Mouse (Mus musculus) cerebellum, postnatal 36 days (tissue): ENCODE measurements around the gene Wdfy1.

ENCODE experiments used
- DNase-seq, 2 experiments: peaks; one replicate each; pipeline ENCODE4 v3.0.0; 2021 to 2022; ENCODE audit warnings: mixed read lengths in 2 of 2

The Wdfy1 gene

GRCm38 (mm10) chr1:79707383-79707782 lies 68.6 kb downstream of the Wdfy1 start:
- DNase-seq = no peak

GRCm38 (mm10) chr1:79706707-79707106 lies 69.2 kb downstream of the Wdfy1 start:
- DNase-seq = no peak

GRCm38 (mm10) chr1:79704672-79705071 lies 71.3 kb downstream of the Wdfy1 start:
- no peak for DNase-seq

- DNase-seq = no peak
These were observed 72.4 kb downstream of the Wdfy1 start for GRCm38 (mm10) chr1:79703520-79703919.

DNA sequence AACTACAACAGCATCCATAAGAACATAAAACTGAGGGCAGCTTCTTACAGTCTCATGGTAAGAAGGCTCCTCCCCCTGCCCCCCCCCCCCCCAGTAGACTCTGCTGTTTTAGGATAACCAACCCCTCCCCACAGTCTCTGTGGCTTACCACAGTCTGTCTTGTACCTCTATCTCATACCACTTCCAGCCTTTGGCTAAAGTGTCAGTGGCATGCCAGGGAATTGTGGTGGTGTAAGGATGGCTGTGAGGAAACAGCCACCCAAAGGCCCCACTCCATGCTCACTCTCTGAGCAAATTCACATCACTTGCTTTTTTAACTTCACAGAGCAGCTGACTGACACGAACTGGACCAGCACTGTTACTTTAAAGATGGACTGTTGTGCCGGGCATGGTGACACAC lies 77.4 kb downstream of the Wdfy1 start:
- no peak for DNase-seq

DNA sequence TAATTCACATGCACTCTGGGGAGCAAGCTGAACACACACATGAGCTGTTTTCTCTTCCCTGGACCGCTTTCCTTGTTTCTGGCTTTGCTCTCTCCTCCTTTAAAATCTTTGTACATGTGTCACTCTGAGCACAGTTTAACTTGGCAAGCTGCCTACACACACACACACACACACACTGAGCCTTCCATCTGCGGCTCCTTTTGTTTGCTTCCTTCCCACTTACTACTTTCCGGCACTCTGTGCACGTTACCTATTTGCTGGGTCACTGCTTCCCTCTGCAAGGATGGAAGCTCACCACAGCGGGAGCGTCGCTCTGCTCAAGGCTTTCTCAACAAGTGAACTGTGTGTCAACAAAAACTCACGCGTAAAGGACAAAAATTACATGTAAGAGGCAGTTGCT lies 78.6 kb downstream of the Wdfy1 start:
- peak; percentile 10 to 15 for DNase-seq

GRCm38 (mm10) chr1:79696933-79697332 lies 79.0 kb downstream of the Wdfy1 start:
- no peak for DNase-seq

DNA sequence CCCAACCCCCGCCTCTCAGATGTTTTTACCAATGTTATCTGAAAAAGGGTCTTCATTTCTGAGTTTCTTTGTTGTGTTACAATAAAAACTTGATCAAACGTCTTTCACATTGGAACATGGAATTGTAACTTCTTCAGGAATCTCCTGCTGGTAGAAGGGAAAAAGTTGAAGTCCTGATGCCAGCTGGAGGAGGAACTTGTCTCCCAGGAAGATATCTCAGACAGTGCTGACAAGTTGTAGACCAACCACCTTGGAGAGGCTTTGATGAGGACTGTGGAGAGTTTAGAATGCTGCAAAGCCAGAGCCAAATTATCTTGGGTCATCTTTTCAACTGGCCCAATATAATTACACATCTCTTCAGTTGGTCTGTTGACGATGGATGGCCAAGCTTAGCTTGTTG lies 83.5 kb downstream of the Wdfy1 start:
- no peak for DNase-seq

DNA sequence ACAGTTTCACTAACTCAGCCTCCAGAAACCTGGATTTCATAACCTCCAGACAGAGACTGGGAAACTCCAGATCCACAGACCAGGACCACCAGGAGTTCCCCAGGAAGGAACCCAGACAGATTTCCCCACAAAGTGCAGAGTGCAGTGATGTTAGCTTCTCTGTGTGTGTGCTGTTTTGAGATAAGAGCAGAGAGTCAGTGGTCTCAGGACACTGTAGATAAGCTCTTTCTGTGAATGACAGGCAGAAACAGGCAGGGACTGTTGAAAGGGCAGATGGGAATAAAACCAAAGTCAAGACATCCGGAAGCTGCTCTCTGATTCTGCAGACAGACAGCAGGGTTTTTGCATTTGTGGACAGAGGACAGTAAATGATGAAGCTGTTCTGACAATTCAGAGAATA lies 88.7 kb downstream of the Wdfy1 start:
- no peak for DNase-seq

DNA sequence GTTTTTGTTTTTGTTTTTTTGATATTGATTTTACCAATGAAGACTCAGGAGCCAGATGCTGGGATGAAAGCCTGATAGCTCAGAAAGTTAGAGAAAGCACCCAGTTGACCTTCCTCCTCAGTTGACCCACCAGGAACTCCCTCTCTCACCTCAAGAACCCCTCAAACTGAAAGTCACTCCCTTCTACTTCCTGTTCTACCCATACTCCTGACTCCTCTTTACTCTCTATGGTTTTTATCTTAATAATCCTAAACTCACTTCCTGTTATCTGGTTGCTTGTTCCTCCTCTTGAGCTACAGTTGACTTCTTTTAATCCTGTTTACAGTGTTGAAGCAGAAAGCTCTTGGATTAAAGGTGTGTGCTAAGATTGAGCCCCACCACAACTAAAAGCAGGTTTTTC lies 91.9 kb downstream of the Wdfy1 start:
- no peak for DNase-seq

DNA sequence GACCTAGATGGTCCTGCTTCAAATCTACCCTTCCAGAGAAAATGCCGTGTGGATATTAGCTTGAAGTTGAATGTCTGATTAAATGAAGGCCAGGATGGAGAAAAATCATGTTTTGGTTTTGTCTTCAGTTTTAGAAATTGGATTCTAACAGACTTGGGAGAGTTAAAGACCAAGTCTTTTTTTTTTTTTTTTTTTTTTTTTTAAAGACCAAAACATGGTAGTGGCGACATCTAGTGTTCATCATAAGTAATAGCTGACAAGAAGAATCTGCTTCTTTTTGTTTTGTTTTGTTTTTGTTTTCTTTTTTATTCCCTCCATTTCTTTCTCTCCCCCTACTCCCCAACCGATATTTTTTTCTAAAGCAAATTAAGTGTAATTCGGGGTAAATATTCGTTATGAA lies 93.0 kb downstream of the Wdfy1 start:
- DNase-seq = no peak

DNA sequence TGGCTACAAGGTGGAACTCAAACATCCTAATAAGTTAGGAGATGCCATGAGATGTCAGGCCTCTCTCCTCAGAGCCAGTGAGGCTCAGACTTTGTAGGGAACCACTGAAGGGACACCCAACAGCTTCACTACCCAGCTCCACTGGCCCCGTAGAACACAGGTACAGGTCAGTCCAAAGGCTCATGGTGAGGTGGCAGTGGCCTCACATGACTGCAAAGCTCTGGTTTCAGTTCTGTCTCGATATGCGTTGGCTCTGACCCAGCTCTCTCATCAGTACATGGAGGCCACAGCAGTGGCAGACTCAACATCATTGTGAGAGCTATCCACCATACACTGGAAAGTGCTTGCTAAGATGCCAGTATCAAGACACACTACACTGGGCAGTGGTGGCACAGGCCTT lies 95.2 kb downstream of the Wdfy1 start:
- DNase-seq = no peak

GRCm38 (mm10) chr1:79678117-79678684 lies 97.7 kb downstream of the Wdfy1 start:
- DNase-seq = no peak

DNA sequence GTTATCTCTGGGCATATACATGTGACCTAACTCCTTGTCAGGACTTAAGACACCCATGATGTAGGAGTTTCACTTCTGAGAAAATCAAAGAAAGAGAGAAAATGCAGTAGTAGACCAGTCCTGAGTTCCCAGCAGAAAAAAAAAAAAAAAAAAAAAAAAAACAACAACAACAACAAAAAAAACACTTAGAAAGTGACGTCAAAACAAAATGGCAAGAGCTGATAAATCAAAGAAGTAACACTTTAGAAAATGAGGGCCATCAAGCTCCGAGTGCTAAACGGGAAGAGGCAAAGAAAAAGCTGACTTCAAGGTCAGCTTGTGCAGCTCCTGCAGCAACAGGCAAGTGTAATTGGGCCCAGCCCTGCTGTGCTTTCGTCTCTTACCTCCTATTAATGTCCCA lies 100.2 kb downstream of the Wdfy1 start:
- no peak for DNase-seq

DNA sequence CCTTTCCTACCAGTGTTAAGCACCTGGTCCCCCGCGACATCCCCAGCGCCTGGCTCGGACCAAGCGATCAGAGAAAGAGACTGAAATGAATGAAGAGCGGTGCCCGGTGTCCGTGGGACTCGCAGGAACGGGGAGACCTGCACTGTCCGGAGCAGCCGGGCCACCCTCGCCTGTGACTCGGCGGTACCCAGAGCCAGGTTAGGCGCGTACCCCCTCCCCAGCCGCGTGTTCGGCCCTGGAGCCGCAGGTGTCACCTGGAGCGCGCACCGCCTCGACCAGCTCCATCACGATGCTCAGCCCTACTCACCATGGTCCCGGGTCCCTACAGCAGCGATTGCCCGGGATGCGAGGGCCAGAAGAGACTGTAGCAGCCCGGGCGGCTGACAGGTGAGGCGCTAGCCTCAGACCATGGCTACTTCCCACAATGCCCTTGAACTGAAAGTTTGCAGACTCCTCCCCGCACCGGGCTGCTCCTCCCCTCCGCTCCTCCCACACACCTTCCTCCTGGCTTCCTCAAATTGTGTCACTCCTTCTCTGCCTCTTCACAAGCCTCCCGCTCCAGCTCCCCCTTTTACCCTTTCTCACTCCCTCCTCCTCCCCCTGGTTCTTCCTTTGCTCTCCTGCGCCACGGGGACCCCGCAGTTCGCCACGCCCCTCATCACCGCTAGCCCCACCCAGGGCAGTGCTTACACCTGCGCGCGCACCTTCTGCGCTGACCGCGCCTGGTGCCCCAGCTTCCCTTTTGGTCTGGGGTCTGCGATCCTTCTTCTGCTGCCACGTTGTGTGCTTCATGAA lies 104.2 kb downstream of the Wdfy1 start, which contains the start of gene Ap1s3:
Gene Ap1s3 (minus strand): TSS at position 430 of the 795 bp plus-strand sequence.
- DNase-seq = peak; percentile 58 to 60

DNA sequence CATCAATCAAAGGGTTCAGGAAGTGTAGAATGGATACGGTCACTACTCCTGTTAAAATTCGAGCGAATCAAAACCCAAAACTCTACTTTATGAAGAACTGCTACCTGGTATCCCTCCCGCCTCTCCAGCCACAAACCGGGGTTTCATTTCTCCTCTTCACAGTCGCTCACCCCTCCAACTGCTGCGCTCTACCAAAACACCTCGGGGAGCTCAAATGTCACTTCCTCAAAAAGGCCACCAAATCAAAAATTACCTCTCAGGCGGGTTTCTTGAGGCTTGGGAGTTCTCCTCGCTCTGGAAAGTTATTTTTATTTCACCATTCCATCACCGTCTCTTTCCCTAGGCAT lies 104.8 kb downstream of the Wdfy1 start:
- no peak for DNase-seq

- no peak for DNase-seq
These were observed 106.4 kb downstream of the Wdfy1 start for GRCm38 (mm10) chr1:79669419-79669974.

- peak; percentile 30 to 31 for DNase-seq
These were observed 111.0 kb downstream of the Wdfy1 start for GRCm38 (mm10) chr1:79664911-79665310.

- no peak for DNase-seq
These were observed 116.3 kb downstream of the Wdfy1 start for GRCm38 (mm10) chr1:79659598-79659997.

DNA sequence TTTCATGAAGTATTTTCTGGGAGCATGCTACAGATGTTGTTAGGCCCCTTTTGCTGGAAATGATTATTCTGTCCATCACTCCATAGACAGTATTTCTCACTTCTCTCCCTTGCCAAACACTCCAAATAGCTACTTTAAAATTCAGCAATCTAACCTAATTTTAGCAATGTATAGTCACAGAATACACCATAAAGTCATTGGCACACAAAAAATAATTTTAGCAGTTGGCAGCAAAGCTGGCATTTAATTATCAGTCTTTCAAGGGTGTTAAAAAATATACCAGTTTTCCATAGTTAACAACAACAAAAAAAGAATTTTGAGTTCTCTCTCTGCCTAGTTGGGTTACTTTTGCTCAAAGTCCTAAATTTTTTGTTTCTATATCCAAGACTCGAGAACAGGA lies 118.5 kb downstream of the Wdfy1 start:
- no peak for DNase-seq

- DNase-seq = no peak
These were observed 120.0 kb downstream of the Wdfy1 start for GRCm38 (mm10) chr1:79655819-79656555.

DNA sequence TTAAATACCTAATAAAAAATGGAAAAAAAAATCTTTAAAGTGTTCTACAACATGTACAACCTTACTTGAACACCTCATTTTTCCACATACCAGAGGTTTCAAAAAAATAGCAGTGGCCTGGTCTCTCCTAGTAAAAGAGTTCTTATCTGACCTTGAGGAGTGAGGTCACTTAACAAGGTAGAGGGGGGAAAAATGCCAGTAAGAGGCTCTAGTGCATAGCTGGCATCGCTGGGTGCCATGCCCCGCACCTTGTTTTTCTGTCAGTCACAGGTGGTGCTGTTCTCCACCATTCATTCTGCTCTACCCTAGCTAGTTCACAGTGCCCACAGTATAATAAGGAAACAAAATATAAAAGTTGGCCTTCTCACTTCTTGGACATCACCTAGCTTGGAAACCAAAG lies 121.0 kb downstream of the Wdfy1 start:
- no peak for DNase-seq
